Mouse (Mus musculus) intestine, postnatal 0 days (tissue): ENCODE measurements around the gene Ntn1. TPM values are rescaled to one million over a fixed set of nuclear protein-coding genes. Genes with fewer than 3 reads are reported as not detected.

ENCODE experiments used
- ATAC-seq: fragments of 200-750 bp; cut with Nextera tagmentation; 2 replicates; pipeline ENCODE4 v1.8.0; 2017; ENCODE audit warnings: mild to moderate bottlenecking, moderate TSS enrichment, moderate library complexity
- H3K27ac ChIP-seq: fragments of 300-500 bp; sonication (generic); 2 replicates; pipeline ENCODE4 v1.5.1; 2014; ENCODE audit warnings: mild to moderate bottlenecking, low read depth, low read length, moderate library complexity
- H3K27me3 ChIP-seq: fragments of 300-500 bp; sonication (generic); replicated peaks from 2 replicates; pipeline ENCODE4 v1.6.1; 2014; ENCODE audit warnings: low read length, mixed read lengths; ENCODE audit not compliant: control insufficient read depth, insufficient read depth
- H3K36me3 ChIP-seq: fragments of 300-500 bp; sonication (generic); 2 replicates; pipeline ENCODE4 v1.6.1; 2014; ENCODE audit warnings: mild to moderate bottlenecking, moderate library complexity; ENCODE audit not compliant: control insufficient read depth, insufficient read depth
- H3K4me1 ChIP-seq: fragments of 300-500 bp; sonication (generic); replicated peaks from 2 replicates; pipeline ENCODE4 v1.6.1; 2014; ENCODE audit warnings: antibody characterized with exemption, low read length, mixed read lengths; ENCODE audit not compliant: control insufficient read depth, insufficient read depth
- H3K4me2 ChIP-seq: fragments of 300-500 bp; sonication (generic); replicated peaks from 2 replicates; pipeline ENCODE4 v1.6.1; 2014; ENCODE audit warnings: low read depth, mild to moderate bottlenecking, moderate library complexity
- H3K4me3 ChIP-seq: fragments of 300-500 bp; sonication (generic); 2 replicates; pipeline ENCODE4 v1.5.1; 2014; ENCODE audit warnings: low read depth, low read length
- H3K9ac ChIP-seq: fragments of 300-500 bp; sonication (generic); 2 replicates; pipeline ENCODE4 v1.6.1; 2014; ENCODE audit warnings: mild to moderate bottlenecking, low read depth, low read length
- H3K9me3 ChIP-seq: fragments of 300-500 bp; sonication (generic); 2 replicates; pipeline ENCODE4 v1.6.1; 2016; ENCODE audit warnings: mixed run types; ENCODE audit not compliant: control insufficient read depth
- CTCF ChIP-seq: sonication (generic); IDR thresholded peaks from 2 replicates; pipeline ENCODE4 v1.5.1; 2016; ENCODE audit warnings: low read depth, mild to moderate bottlenecking, control low read depth, antibody characterized with exemption, moderate library complexity
- whole genome bisulfite sequencing: fragments of 180-500 bp; shearing (Covaris S2); extraction: QIAGEN DNeasy Blood & Tissue Kit; methylation state at CpG from one replicate; pipeline ENCODE4 v1.1.7; 2014; 5-methylcytosine and 5-hydroxymethylcytosine counted together
- polyA plus RNA-seq: library from polyadenylated mRNA; unstranded; fragments of >200 nt; fragmentation: Nextera tagmentation; extraction: Ambion mirVana; gene quantifications from 2 replicates; pipeline ENCODE4 v1.2.1, GENCODE M21; 2015

Ntn1 gene
- polyA plus RNA-seq, 1 experiment from 2014 or later = 8.8 TPM

DNA sequence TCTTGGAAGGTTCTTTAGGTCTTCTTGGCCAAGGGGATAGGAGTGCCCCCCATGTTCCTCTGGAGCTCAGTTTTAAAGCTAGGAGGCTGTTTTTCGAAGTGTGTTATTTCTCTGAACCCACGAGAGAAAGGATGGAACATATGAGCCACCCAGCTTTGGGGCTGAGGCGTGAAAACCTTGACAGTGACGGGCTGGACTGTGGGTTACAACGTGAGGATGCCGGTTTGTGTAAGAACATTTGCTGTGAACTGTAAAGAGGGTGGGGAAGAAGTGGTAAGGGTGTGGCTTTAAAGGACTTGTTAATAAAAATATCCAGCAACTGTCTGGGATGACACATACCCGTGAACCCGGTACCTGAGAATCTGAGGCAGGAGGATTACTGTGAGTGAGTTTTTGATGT, 41.7 kb upstream of the Ntn1 start:
- TF ChIP-seq CTCF = no peak
- H3K9me3 ChIP-seq = no peaks in the 10 kb centered on the region
- no peaks in the 10 kb centered on the region for H3K4me1 ChIP-seq
- no peak overlapping the region for H3K4me2 ChIP-seq
- no peak for ATAC-seq
- H3K9ac ChIP-seq = no peak overlapping the region
- no peaks in the 10 kb centered on the region for H3K27me3 ChIP-seq
- WGBS = 78% methylated on average over 8 of the region's 8 CpGs
- no peak overlapping the region for H3K27ac ChIP-seq
- no peaks in the 10 kb centered on the region for H3K36me3 ChIP-seq
- no peak overlapping the region for H3K4me3 ChIP-seq

DNA sequence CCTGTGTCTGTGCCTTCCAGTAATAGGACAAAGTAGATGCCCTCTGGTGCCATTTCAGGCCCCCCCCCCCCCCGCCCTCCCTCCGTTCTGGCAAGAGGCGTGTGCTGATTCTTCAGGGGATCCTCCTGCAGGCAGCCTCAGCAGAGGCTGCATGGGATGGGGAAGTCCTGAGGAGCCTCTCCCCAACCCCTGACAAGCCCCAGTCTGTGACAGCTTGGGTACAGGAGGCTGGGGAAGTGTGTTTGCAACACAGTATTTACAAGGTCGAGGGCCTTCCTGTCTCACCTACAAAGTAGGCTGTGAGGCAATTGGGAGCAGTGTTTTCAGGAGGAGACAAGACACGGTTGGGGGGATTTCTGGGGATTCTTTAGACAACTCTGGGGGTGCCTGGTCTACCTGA, 40.3 kb upstream of the Ntn1 start:
- TF ChIP-seq CTCF = no peak
- no peaks in the 10 kb centered on the region for H3K27me3 ChIP-seq
- no peak overlapping the region for H3K27ac ChIP-seq
- no peaks in the 10 kb centered on the region for H3K36me3 ChIP-seq
- H3K4me3 ChIP-seq = no peak overlapping the region
- no peak overlapping the region for H3K4me2 ChIP-seq
- ATAC-seq = no peak
- no peaks in the 10 kb centered on the region for H3K4me1 ChIP-seq
- WGBS = 64% methylated on average over 4 of the region's 5 CpGs
- H3K9me3 ChIP-seq = no peaks in the 10 kb centered on the region
- no peak overlapping the region for H3K9ac ChIP-seq

DNA sequence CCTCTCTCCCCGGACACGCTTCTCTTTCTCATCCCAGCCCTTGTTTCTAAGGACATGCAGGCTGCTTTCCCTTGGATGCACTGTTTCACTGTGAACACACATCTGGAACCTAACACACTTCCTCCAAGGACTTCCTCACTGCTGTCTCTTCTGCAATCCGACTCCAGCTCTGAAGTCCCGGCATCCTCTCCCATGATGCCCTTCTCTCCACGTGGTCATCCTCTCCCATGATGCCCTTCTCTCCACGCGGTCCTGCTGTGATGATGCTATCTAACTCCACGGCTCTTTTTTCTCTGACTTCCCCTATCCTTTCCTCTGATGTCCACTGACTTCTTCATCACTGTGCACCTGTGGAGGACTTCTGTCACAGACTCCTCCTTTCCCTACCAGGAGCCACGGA, 39.5 kb upstream of the Ntn1 start:
- Histone ChIP-seq H3K4me1 (no peaks in the 10 kb centered on the region), H3K36me3 (no peaks in the 10 kb centered on the region), H3K9me3 (no peaks in the 10 kb centered on the region), H3K27ac (no peak overlapping the region), H3K4me2 (no peak overlapping the region), H3K9ac (no peak overlapping the region), H3K4me3 (no peak overlapping the region), H3K27me3 (no peaks in the 10 kb centered on the region)
- TF ChIP-seq CTCF = no peak
- WGBS = 74% methylated on average over 9 of the region's 9 CpGs
- no peak for ATAC-seq

DNA sequence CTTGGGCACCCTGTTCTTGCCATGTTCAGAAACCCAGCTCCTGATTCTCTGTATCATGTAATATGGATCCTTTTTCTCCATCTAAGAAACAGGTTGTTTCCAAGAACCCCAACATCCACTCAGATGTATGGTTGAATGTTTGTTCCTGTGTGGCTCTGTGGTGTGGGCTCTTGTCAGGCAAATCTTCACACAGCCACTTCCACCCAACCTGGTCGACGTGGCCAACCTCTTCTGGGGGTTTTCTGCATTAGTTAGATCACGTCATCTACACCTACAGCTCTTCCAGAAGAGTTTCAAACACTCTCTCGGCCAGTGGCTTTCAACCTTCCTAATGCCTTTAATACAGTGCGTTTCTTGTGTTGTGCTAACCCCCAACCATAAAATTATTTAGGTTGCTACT, 35.8 kb upstream of the Ntn1 start:
- Histone ChIP-seq H3K4me2 (no peak overlapping the region), H3K9ac (no peak overlapping the region), H3K4me3 (no peak overlapping the region), H3K4me1 (peaks cover 3% of the 10 kb centered on the region; the same call in 1 of the 2 replicates), H3K27ac (no peak overlapping the region), H3K27me3 (no peaks in the 10 kb centered on the region; the same call in 1 of the 2 replicates), H3K9me3 (no peaks in the 10 kb centered on the region), H3K36me3 (no peaks in the 10 kb centered on the region)
- 84% methylated on average over 5 of the region's 5 CpGs for WGBS
- ATAC-seq = no peak
- TF ChIP-seq CTCF = no peak

DNA sequence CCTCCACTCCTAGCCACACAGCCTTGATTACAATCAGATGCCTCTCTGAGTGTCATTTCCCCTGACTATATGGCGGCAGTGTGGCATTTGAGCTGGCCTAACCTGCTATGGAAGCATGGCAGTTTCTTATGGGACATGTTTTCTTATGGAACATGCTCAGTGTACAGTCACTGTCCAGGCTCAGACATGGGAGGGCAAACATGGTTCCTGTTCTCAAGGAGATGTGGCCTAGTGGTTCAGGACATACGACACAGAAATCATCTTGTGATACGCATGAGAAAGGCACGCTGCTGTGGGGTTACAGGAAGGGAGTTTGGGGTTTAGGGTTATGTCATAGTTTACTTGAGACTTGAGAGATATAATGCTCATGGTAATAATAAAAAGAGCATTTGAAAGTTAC, 35.0 kb upstream of the Ntn1 start:
- Histone ChIP-seq H3K36me3 (no peaks in the 10 kb centered on the region), H3K27ac (no peak overlapping the region), H3K4me2 (no peak overlapping the region), H3K27me3 (peaks cover 2% of the 10 kb centered on the region; the same call in 1 of the 2 replicates), H3K9me3 (no peaks in the 10 kb centered on the region), H3K4me3 (no peak overlapping the region), H3K4me1 (peaks cover 4% of the 10 kb centered on the region; the same call in 1 of the 2 replicates), H3K9ac (no peak overlapping the region)
- TF ChIP-seq CTCF = no peak
- 90% methylated on average over 4 of the region's 4 CpGs for WGBS
- no peak for ATAC-seq

DNA sequence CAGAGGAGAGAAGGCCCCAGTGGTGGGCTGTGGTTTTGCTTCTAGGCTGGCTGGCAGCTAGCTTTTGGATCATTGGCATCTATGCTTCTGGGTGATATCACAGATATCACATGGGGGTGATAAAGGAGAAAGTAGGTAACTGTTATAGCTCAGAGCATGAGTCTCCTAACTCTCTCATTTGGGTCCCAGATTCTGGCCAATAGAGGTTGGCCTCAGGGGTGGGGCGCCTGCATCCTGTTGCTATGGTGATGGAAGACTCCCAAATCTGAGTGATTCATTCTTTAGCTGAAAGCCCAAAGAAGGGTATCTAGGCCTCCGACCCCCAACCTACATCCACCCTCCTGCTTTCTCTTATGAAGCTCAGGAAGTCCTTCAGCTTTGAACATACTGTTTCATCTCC, 34.1 kb upstream of the Ntn1 start:
- 87% methylated on average over 2 of the region's 2 CpGs for WGBS
- no peaks in the 10 kb centered on the region for H3K36me3 ChIP-seq
- no peak overlapping the region for H3K4me3 ChIP-seq

DNA sequence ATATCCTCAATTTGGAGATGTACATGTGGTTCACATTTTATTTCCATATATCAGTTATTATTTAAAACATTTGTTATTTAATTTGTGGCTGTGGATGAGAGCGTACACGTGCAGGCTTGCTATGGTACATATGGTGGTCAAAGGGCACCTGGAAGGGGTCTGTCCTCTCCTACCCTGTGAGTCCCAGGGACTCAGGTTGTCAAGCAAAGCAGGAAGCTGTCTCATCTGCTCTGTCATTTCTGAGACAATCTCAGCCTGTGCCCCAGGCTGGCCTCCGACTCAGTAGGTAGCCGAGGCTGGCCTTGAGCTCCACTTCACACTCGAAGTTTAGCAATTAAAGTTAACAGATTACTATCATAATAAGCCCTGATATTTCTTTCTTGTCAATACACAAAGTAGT, 32.9 kb upstream of the Ntn1 start:
- H3K4me1 ChIP-seq = peaks cover 4% of the 10 kb centered on the region; the same call in 1 of the 2 replicates
- H3K4me2 ChIP-seq = no peak overlapping the region
- H3K27ac ChIP-seq = no peak overlapping the region
- H3K9ac ChIP-seq = no peak overlapping the region
- peaks cover 2% of the 10 kb centered on the region; the same call in 1 of the 2 replicates for H3K27me3 ChIP-seq
- TF ChIP-seq CTCF = no peak
- 73% methylated on average over 5 of the region's 5 CpGs for WGBS
- no peaks in the 10 kb centered on the region for H3K9me3 ChIP-seq
- ATAC-seq = no peak
- H3K36me3 ChIP-seq = no peaks in the 10 kb centered on the region
- no peak overlapping the region for H3K4me3 ChIP-seq

More for the DNA sequence above, 34.1 kb upstream of the Ntn1 start:
- no peak for ATAC-seq
- Histone ChIP-seq H3K9ac (no peak overlapping the region), H3K27ac (no peak overlapping the region), H3K4me1 (peaks cover 4% of the 10 kb centered on the region; the same call in 1 of the 2 replicates), H3K4me2 (no peak overlapping the region), H3K27me3 (peaks cover 2% of the 10 kb centered on the region; the same call in 1 of the 2 replicates), H3K9me3 (no peaks in the 10 kb centered on the region)
- no peak for TF ChIP-seq CTCF
